Mouse (Mus musculus): ENCODE measurements at regions not wholly inside any gene's neighbourhood (a gene's known extent, or its start where the extent isn't known, plus 50 kb on each side); places are given as distances from the start of the nearest gene placed in this dataset.

- DNase-seq (ENCODE audit: low spot score, missing footprints), result no peak
- no peak overlapping the region for H3K9ac ChIP-seq (ENCODE audit: low read length)
- H3K27me3 ChIP-seq (ENCODE audit: control insufficient read depth, insufficient read depth, low read length), result no peaks in the 10 kb centered on the region
- H3K4me3 ChIP-seq (ENCODE audit: low read depth, low read length), result no peak overlapping the region
- H3K9me3 ChIP-seq (ENCODE audit: control insufficient read depth, low read length), result no peaks in the 10 kb centered on the region
- 83% methylated on average over 4 of the region's 4 CpGs for WGBS
- no peak overlapping the region for H3K27ac ChIP-seq (ENCODE audit: low read depth, low read length)
- H3K4me2 ChIP-seq, result no peak overlapping the region
- ATAC-seq (ENCODE audit: low FRiP score), result no peak
- H3K4me1 ChIP-seq (ENCODE audit: control insufficient read depth, insufficient read depth, low read length), result no peaks in the 10 kb centered on the region
- H3K36me3 ChIP-seq (ENCODE audit: control insufficient read depth, insufficient read depth, low read length), result no peaks in the 10 kb centered on the region
Measured at GRCm38 (mm10) chr10:53165036-53165435, 172.4 kb upstream of the Pln start.

- DNase-seq (ENCODE audit: low spot score, missing footprints) (no peak), ATAC-seq (ENCODE audit: low FRiP score) (no peak)
- WGBS, result 89% methylated on average over 5 of the region's 5 CpGs
- no peak overlapping the region for H3K9ac ChIP-seq (ENCODE audit: low read length)
- H3K4me3 ChIP-seq (ENCODE audit: low read depth, low read length), result no peak overlapping the region
- H3K4me2 ChIP-seq, result no peak overlapping the region
- H3K36me3 ChIP-seq (ENCODE audit: control insufficient read depth, insufficient read depth, low read length), result no peaks in the 10 kb centered on the region
- H3K4me1 ChIP-seq (ENCODE audit: control insufficient read depth, insufficient read depth, low read length), result no peaks in the 10 kb centered on the region
- H3K9me3 ChIP-seq (ENCODE audit: control insufficient read depth, low read length), result no peaks in the 10 kb centered on the region
- H3K27ac ChIP-seq (ENCODE audit: low read depth, low read length), result no peak overlapping the region
- no peaks in the 10 kb centered on the region for H3K27me3 ChIP-seq (ENCODE audit: control insufficient read depth, insufficient read depth, low read length)
Measured at GRCm38 (mm10) chr10:53167767-53168166, 169.7 kb upstream of the Pln start.

- Histone ChIP-seq H3K36me3 (ENCODE audit: control insufficient read depth, insufficient read depth, low read length) (no peaks in the 10 kb centered on the region), H3K27ac (ENCODE audit: low read depth, low read length) (no peak overlapping the region), H3K4me1 (ENCODE audit: control insufficient read depth, insufficient read depth, low read length) (no peaks in the 10 kb centered on the region), H3K9ac (ENCODE audit: low read length) (no peak overlapping the region), H3K4me2 (no peak overlapping the region), H3K4me3 (ENCODE audit: low read depth, low read length) (no peak overlapping the region), H3K9me3 (ENCODE audit: control insufficient read depth, low read length) (no peaks in the 10 kb centered on the region), H3K27me3 (ENCODE audit: control insufficient read depth, insufficient read depth, low read length) (no peaks in the 10 kb centered on the region)
- no peak for DNase-seq (ENCODE audit: low spot score, missing footprints)
- 55% methylated on average over 3 of the region's 3 CpGs for WGBS
- ATAC-seq (ENCODE audit: low FRiP score), result no peak
Measured at GRCm38 (mm10) chr10:53174038-53174564, 163.4 kb upstream of the Pln start.

- no peak overlapping the region for H3K9ac ChIP-seq (ENCODE audit: low read length)
- H3K4me1 ChIP-seq (ENCODE audit: control insufficient read depth, insufficient read depth, low read length), result no peaks in the 10 kb centered on the region
- H3K9me3 ChIP-seq (ENCODE audit: control insufficient read depth, low read length), result no peaks in the 10 kb centered on the region
- no peaks in the 10 kb centered on the region for H3K27me3 ChIP-seq (ENCODE audit: control insufficient read depth, insufficient read depth, low read length)
- ATAC-seq (ENCODE audit: low FRiP score) (no peak), DNase-seq (ENCODE audit: low spot score, missing footprints) (no peak)
- H3K4me3 ChIP-seq (ENCODE audit: low read depth, low read length), result no peak overlapping the region
- H3K36me3 ChIP-seq (ENCODE audit: control insufficient read depth, insufficient read depth, low read length), result no peaks in the 10 kb centered on the region
- no peak overlapping the region for H3K4me2 ChIP-seq
- WGBS, result 82% methylated on average over 2 of the region's 2 CpGs
- no peak overlapping the region for H3K27ac ChIP-seq (ENCODE audit: low read depth, low read length)
Measured at GRCm38 (mm10) chr10:53175946-53176345, 161.5 kb upstream of the Pln start.

- no peak overlapping the region for H3K4me3 ChIP-seq (ENCODE audit: low read depth, low read length)
- H3K9me3 ChIP-seq (ENCODE audit: control insufficient read depth, low read length), result no peaks in the 10 kb centered on the region
- ATAC-seq (ENCODE audit: low FRiP score) (no peak), DNase-seq (ENCODE audit: low spot score, missing footprints) (no peak)
- no peak overlapping the region for H3K27ac ChIP-seq (ENCODE audit: low read depth, low read length)
- H3K4me2 ChIP-seq, result no peak overlapping the region
- H3K9ac ChIP-seq (ENCODE audit: low read length), result no peak overlapping the region
- WGBS, result 70% methylated on average over 6 of the region's 6 CpGs
- H3K4me1 ChIP-seq (ENCODE audit: control insufficient read depth, insufficient read depth, low read length), result no peaks in the 10 kb centered on the region
- H3K36me3 ChIP-seq (ENCODE audit: control insufficient read depth, insufficient read depth, low read length), result no peaks in the 10 kb centered on the region
- no peaks in the 10 kb centered on the region for H3K27me3 ChIP-seq (ENCODE audit: control insufficient read depth, insufficient read depth, low read length)
Measured at GRCm38 (mm10) chr10:53178561-53178960, 158.9 kb upstream of the Pln start.

- Histone ChIP-seq H3K4me2 (no peak overlapping the region), H3K4me1 (ENCODE audit: control insufficient read depth, insufficient read depth, low read length) (no peaks in the 10 kb centered on the region), H3K27ac (ENCODE audit: low read depth, low read length) (no peak overlapping the region), H3K27me3 (ENCODE audit: control insufficient read depth, insufficient read depth, low read length) (no peaks in the 10 kb centered on the region), H3K36me3 (ENCODE audit: control insufficient read depth, insufficient read depth, low read length) (no peaks in the 10 kb centered on the region), H3K9me3 (ENCODE audit: control insufficient read depth, low read length) (no peaks in the 10 kb centered on the region), H3K9ac (ENCODE audit: low read length) (no peak overlapping the region), H3K4me3 (ENCODE audit: low read depth, low read length) (no peak overlapping the region)
- no peak for ATAC-seq (ENCODE audit: low FRiP score)
- WGBS, result 60% methylated on average over 6 of the region's 6 CpGs
- DNase-seq (ENCODE audit: low spot score, missing footprints), result no peak
Measured at GRCm38 (mm10) chr10:53179109-53179508, 158.4 kb upstream of the Pln start.

- Histone ChIP-seq H3K4me1 (ENCODE audit: control insufficient read depth, insufficient read depth, low read length) (no peaks in the 10 kb centered on the region), H3K27ac (ENCODE audit: low read depth, low read length) (no peak overlapping the region), H3K27me3 (ENCODE audit: control insufficient read depth, insufficient read depth, low read length) (no peaks in the 10 kb centered on the region), H3K9me3 (ENCODE audit: control insufficient read depth, low read length) (no peaks in the 10 kb centered on the region), H3K9ac (ENCODE audit: low read length) (no peak overlapping the region), H3K4me3 (ENCODE audit: low read depth, low read length) (no peak overlapping the region), H3K4me2 (no peak overlapping the region), H3K36me3 (ENCODE audit: control insufficient read depth, insufficient read depth, low read length) (no peaks in the 10 kb centered on the region)
- WGBS, result 80% methylated on average over 11 of the region's 11 CpGs
- peak; percentile 81 for DNase-seq (ENCODE audit: low spot score, missing footprints)
- no peak for ATAC-seq (ENCODE audit: low FRiP score)
Measured at GRCm38 (mm10) chr10:53180751-53181151, 156.7 kb upstream of the Pln start.

- no peak overlapping the region for H3K27ac ChIP-seq (ENCODE audit: low read depth, low read length)
- H3K9me3 ChIP-seq (ENCODE audit: control insufficient read depth, low read length), result no peaks in the 10 kb centered on the region
- DNase-seq (ENCODE audit: low spot score, missing footprints) (no peak), ATAC-seq (ENCODE audit: low FRiP score) (no peak)
- H3K9ac ChIP-seq (ENCODE audit: low read length), result no peak overlapping the region
- H3K27me3 ChIP-seq (ENCODE audit: control insufficient read depth, insufficient read depth, low read length), result no peaks in the 10 kb centered on the region
- H3K4me2 ChIP-seq, result no peak overlapping the region
- no peak overlapping the region for H3K4me3 ChIP-seq (ENCODE audit: low read depth, low read length)
- H3K36me3 ChIP-seq (ENCODE audit: control insufficient read depth, insufficient read depth, low read length), result no peaks in the 10 kb centered on the region
- 82% methylated on average over 9 of the region's 9 CpGs for WGBS
- H3K4me1 ChIP-seq (ENCODE audit: control insufficient read depth, insufficient read depth, low read length), result no peaks in the 10 kb centered on the region
Measured at GRCm38 (mm10) chr10:53181413-53181812, 156.1 kb upstream of the Pln start.

GRCm38 (mm10) chr10:53208466-53208865 lies 129.0 kb upstream of the Pln start:
- no peak for ATAC-seq (ENCODE audit: low FRiP score)
- H3K4me1 ChIP-seq (ENCODE audit: control insufficient read depth, insufficient read depth, low read length), result no peaks in the 10 kb centered on the region
- H3K27ac ChIP-seq (ENCODE audit: low read depth, low read length), result no peak overlapping the region
- no peaks in the 10 kb centered on the region for H3K9me3 ChIP-seq (ENCODE audit: control insufficient read depth, low read length)
- H3K36me3 ChIP-seq (ENCODE audit: control insufficient read depth, insufficient read depth, low read length), result no peaks in the 10 kb centered on the region
- WGBS, result 74% methylated on average over 3 of the region's 3 CpGs
- no peak overlapping the region for H3K9ac ChIP-seq (ENCODE audit: low read length)
- DNase-seq (ENCODE audit: low spot score, missing footprints), result no peak
- H3K27me3 ChIP-seq (ENCODE audit: control insufficient read depth, insufficient read depth, low read length), result no peaks in the 10 kb centered on the region
- H3K4me3 ChIP-seq (ENCODE audit: low read depth, low read length), result no peak overlapping the region
- no peak overlapping the region for H3K4me2 ChIP-seq

- Histone ChIP-seq H3K36me3 (ENCODE audit: control insufficient read depth, insufficient read depth, low read length) (no peaks in the 10 kb centered on the region), H3K4me1 (ENCODE audit: control insufficient read depth, insufficient read depth, low read length) (no peaks in the 10 kb centered on the region), H3K9ac (ENCODE audit: low read length) (no peak overlapping the region), H3K4me2 (no peak overlapping the region), H3K4me3 (ENCODE audit: low read depth, low read length) (no peak overlapping the region), H3K9me3 (ENCODE audit: control insufficient read depth, low read length) (no peaks in the 10 kb centered on the region), H3K27me3 (ENCODE audit: control insufficient read depth, insufficient read depth, low read length) (no peaks in the 10 kb centered on the region), H3K27ac (ENCODE audit: low read depth, low read length) (no peak overlapping the region)
- DNase-seq (ENCODE audit: low spot score, missing footprints) (no peak), ATAC-seq (ENCODE audit: low FRiP score) (no peak)
Measured at GRCm38 (mm10) chr10:53209916-53210315, 127.6 kb upstream of the Pln start.

Data from midbrain, embryonic 11.5 days (tissue).